24 mouse cellular contexts compared by ENCODE assay signal in genomic region chr17:13716336-13716735, GRCm38 (mm10). TPM values are rescaled to one million over a fixed set of nuclear protein-coding genes. Genes with fewer than 3 reads are reported as not detected.
"Had no signal": no experiment of that assay in that cellular context is flagged by ENCODE, and none has a peak within 500 bp of the region (broad histone marks: within the 10 kb centered on the region; RNA-seq: fewer than 3 reads in every experiment).

No protein-coding gene starts in this region.

- H3K9me3 ChIP-seq: intestine, embryonic 15.5 days; limb, embryonic 12.5 days; limb, embryonic 15.5 days; lung, embryonic 15.5 days; neural tube, embryonic 12.5 days; neural tube, embryonic 15.5 days; stomach, embryonic 15.5 days had no signal

- DNase-seq: kidney, adult 18-20 months; kidney, adult 9 months; kidney, postnatal 10 days; kidney, postnatal 36 days; layer of hippocampus, postnatal 36 days; lung, adult 18-20 months; lung, postnatal 10 days; lung, postnatal 36 days; midbrain, embryonic 14.5 days; right cerebral cortex, adult 18-20 months; right cerebral cortex, postnatal 14 days; spleen, adult 18-20 months; thymus, adult 18-20 months; thymus, postnatal 36 days had no signal

- H3K4me2 ChIP-seq: intestine, embryonic 15.5 days; limb, embryonic 12.5 days; limb, embryonic 15.5 days; lung, embryonic 15.5 days; midbrain, embryonic 11.5 days; neural tube, embryonic 12.5 days; neural tube, embryonic 15.5 days; stomach, embryonic 15.5 days had no signal

- H3K4me3 ChIP-seq: intestine, embryonic 15.5 days; left cerebral cortex, adult 2 months; limb, embryonic 12.5 days; limb, embryonic 15.5 days; lung, embryonic 15.5 days; neural tube, embryonic 12.5 days; neural tube, embryonic 15.5 days; stomach, embryonic 15.5 days had no signal

- H3K27me3 ChIP-seq: intestine, embryonic 15.5 days; limb, embryonic 12.5 days; limb, embryonic 15.5 days; lung, embryonic 15.5 days; neural tube, embryonic 12.5 days; neural tube, embryonic 15.5 days; stomach, embryonic 15.5 days had no signal

- H3K36me3 ChIP-seq: intestine, embryonic 15.5 days; limb, embryonic 12.5 days; limb, embryonic 15.5 days; lung, embryonic 15.5 days; neural tube, embryonic 12.5 days; neural tube, embryonic 15.5 days; stomach, embryonic 15.5 days had no signal

- H3K27ac ChIP-seq: intestine, embryonic 15.5 days; left cerebral cortex, adult 2 months; limb, embryonic 12.5 days; limb, embryonic 15.5 days; lung, embryonic 15.5 days; neural tube, embryonic 12.5 days; neural tube, embryonic 15.5 days; stomach, embryonic 15.5 days had no signal

- H3K4me1 ChIP-seq: intestine, embryonic 15.5 days; limb, embryonic 15.5 days; lung, embryonic 15.5 days; neural tube, embryonic 12.5 days; neural tube, embryonic 15.5 days had no signal

- ATAC-seq: intestine, embryonic 15.5 days had no signal

- H3K9ac ChIP-seq: intestine, embryonic 15.5 days; limb, embryonic 12.5 days; limb, embryonic 15.5 days; lung, embryonic 15.5 days; neural tube, embryonic 12.5 days; neural tube, embryonic 15.5 days; stomach, embryonic 15.5 days had no signal

RNA-seq across cellular contexts. Expression of gene Tcte2, which starts 45.3 kb away (rescaled TPM):
- total RNA-seq: megakaryocyte-erythroid progenitor cell, adult 5-6 weeks had no signal
